Mouse (Mus musculus) hindbrain, embryonic 15.5 days (tissue): ENCODE measurements at regions not wholly inside any gene's neighbourhood (a gene's known extent, or its start where the extent isn't known, plus 50 kb on each side); places are given as distances from the start of the nearest gene placed in this dataset.

Experiments
- ATAC-seq: fragments of 200-750 bp; cut with Nextera tagmentation; 2 replicates; pipeline ENCODE4 v1.8.0; 2017; ENCODE audit warnings: low read depth, moderate number of reproducible peaks, moderate TSS enrichment; ENCODE audit not compliant: low FRiP score
- H3K27ac ChIP-seq: fragments of 300-500 bp; sonication (generic); replicated peaks from 2 replicates; pipeline ENCODE4 v1.5.1; 2015; ENCODE audit warnings: mild to moderate bottlenecking, inconsistent platforms
- H3K27me3 ChIP-seq: fragments of 300-500 bp; sonication (generic); 2 replicates; pipeline ENCODE4 v1.6.1; 2015; ENCODE audit warnings: control low read depth, inconsistent platforms
- H3K36me3 ChIP-seq: fragments of 300-500 bp; sonication (generic); 2 replicates; pipeline ENCODE4 v1.6.1; 2015; ENCODE audit warnings: control low read depth, inconsistent platforms
- H3K4me1 ChIP-seq: fragments of 300-500 bp; sonication (generic); replicated peaks from 2 replicates; pipeline ENCODE4 v1.6.1; 2015; ENCODE audit warnings: control low read depth, inconsistent platforms
- H3K4me2 ChIP-seq: fragments of 300-500 bp; sonication (generic); 2 replicates; pipeline ENCODE4 v1.6.1; 2015; ENCODE audit warnings: moderate library complexity, mild to moderate bottlenecking, inconsistent platforms
- H3K4me3 ChIP-seq: fragments of 300-500 bp; sonication (generic); 2 replicates; pipeline ENCODE4 v1.5.1; 2015; ENCODE audit warnings: mild to moderate bottlenecking, inconsistent platforms
- H3K9ac ChIP-seq: fragments of 300-500 bp; sonication (generic); 2 replicates; pipeline ENCODE4 v1.6.1; 2015; ENCODE audit warnings: inconsistent platforms
- H3K9me3 ChIP-seq: fragments of 300-500 bp; sonication (generic); 2 replicates; pipeline ENCODE4 v1.6.1; 2016; ENCODE audit warnings: control low read depth, inconsistent platforms
- WGBS: fragments of 180-500 bp; shearing (Covaris S2); methylation state at CpG from one replicate; pipeline ENCODE4 v1.1.7; 2015; 5-methylcytosine and 5-hydroxymethylcytosine counted together

GRCm38 (mm10) chr8:26688745-26689478 lies 288.2 kb upstream of the Zfp703 start:
- 65% methylated on average over 5 of the region's 5 CpGs for WGBS

GRCm38 (mm10) chr8:26689479-26690177 lies 287.5 kb upstream of the Zfp703 start:
- H3K4me1 ChIP-seq = peaks cover 22% of the 10 kb centered on the region
- no peak overlapping the region for H3K4me3 ChIP-seq
- 25% methylated on average over 10 of the region's 10 CpGs for WGBS
- no peak overlapping the region for H3K9ac ChIP-seq
- ATAC-seq = peak; percentile 74
- H3K27me3 ChIP-seq = no peaks in the 10 kb centered on the region
- no peak overlapping the region for H3K4me2 ChIP-seq
- 0 out of 2 replicates have a peak overlapping the region, but pooled peaks have one; percentile 4 for H3K27ac ChIP-seq
- H3K36me3 ChIP-seq = no peaks in the 10 kb centered on the region
- no peaks in the 10 kb centered on the region for H3K9me3 ChIP-seq

More at GRCm38 (mm10) chr8:26688745-26689478, 288.2 kb upstream of the Zfp703 start:
- Histone ChIP-seq H3K9ac (no peak overlapping the region), H3K36me3 (no peaks in the 10 kb centered on the region), H3K27me3 (no peaks in the 10 kb centered on the region), H3K4me3 (no peak overlapping the region), H3K27ac (0 out of 2 replicates have a peak overlapping the region, but pooled peaks have one; percentile 4), H3K4me2 (no peak overlapping the region), H3K9me3 (no peaks in the 10 kb centered on the region), H3K4me1 (peaks cover 22% of the 10 kb centered on the region)
- no peak for ATAC-seq

- Histone ChIP-seq H3K36me3 (no peaks in the 10 kb centered on the region), H3K9ac (no peak overlapping the region), H3K27ac (peak overlapping the region; percentile 56; the same call in 1 of the 2 replicates), H3K9me3 (no peaks in the 10 kb centered on the region), H3K4me2 (no peak overlapping the region), H3K27me3 (no peaks in the 10 kb centered on the region), H3K4me1 (peaks cover 22% of the 10 kb centered on the region), H3K4me3 (no peak overlapping the region)
- 62% methylated on average over 6 of the region's 6 CpGs for WGBS
- ATAC-seq = peak; percentile 48
Observed at GRCm38 (mm10) chr8:26690178-26690735, 286.9 kb upstream of the Zfp703 start.

GRCm38 (mm10) chr8:26697579-26698084 lies 279.5 kb upstream of the Zfp703 start:
- H3K36me3 ChIP-seq = no peaks in the 10 kb centered on the region
- H3K4me1 ChIP-seq = no peaks in the 10 kb centered on the region
- H3K4me3 ChIP-seq = no peak overlapping the region
- 93% methylated on average over 1 of the region's 4 CpGs for WGBS
- H3K27me3 ChIP-seq = 0 out of 2 replicates have a peak, but pooled peaks cover 3% of the 10 kb centered on the region
- H3K9me3 ChIP-seq = no peaks in the 10 kb centered on the region
- no peak overlapping the region for H3K27ac ChIP-seq
- no peak overlapping the region for H3K4me2 ChIP-seq
- H3K9ac ChIP-seq = no peak overlapping the region
- no peak for ATAC-seq

- no peak overlapping the region for H3K9ac ChIP-seq
- H3K9me3 ChIP-seq = no peaks in the 10 kb centered on the region
- H3K27me3 ChIP-seq = 0 out of 2 replicates have a peak, but pooled peaks cover 3% of the 10 kb centered on the region
- no peak overlapping the region for H3K4me2 ChIP-seq
- H3K27ac ChIP-seq = no peak overlapping the region
- no peaks in the 10 kb centered on the region for H3K4me1 ChIP-seq
- no peak for ATAC-seq
- WGBS = 72% methylated on average over 7 of the region's 7 CpGs
- no peaks in the 10 kb centered on the region for H3K36me3 ChIP-seq
- no peak overlapping the region for H3K4me3 ChIP-seq
Observed at GRCm38 (mm10) chr8:26698580-26698979, 278.5 kb upstream of the Zfp703 start.

GRCm38 (mm10) chr8:26706048-26706767 lies 270.9 kb upstream of the Zfp703 start:
- Histone ChIP-seq H3K9me3 (no peaks in the 10 kb centered on the region), H3K27me3 (0 out of 2 replicates have a peak, but pooled peaks cover 3% of the 10 kb centered on the region), H3K27ac (0 out of 2 replicates have a peak overlapping the region, but pooled peaks have one; percentile 11), H3K4me1 (no peaks in the 10 kb centered on the region), H3K4me3 (no peak overlapping the region), H3K9ac (no peak overlapping the region), H3K36me3 (no peaks in the 10 kb centered on the region), H3K4me2 (no peak overlapping the region)
- peak; percentile 65 for ATAC-seq
- WGBS = 43% methylated on average over 9 of the region's 9 CpGs

- Histone ChIP-seq H3K9me3 (no peaks in the 10 kb centered on the region), H3K4me1 (no peaks in the 10 kb centered on the region), H3K9ac (no peak overlapping the region), H3K27ac (0 out of 2 replicates have a peak overlapping the region, but pooled peaks have one; percentile 11), H3K4me3 (no peak overlapping the region), H3K27me3 (0 out of 2 replicates have a peak, but pooled peaks cover 3% of the 10 kb centered on the region), H3K4me2 (no peak overlapping the region), H3K36me3 (no peaks in the 10 kb centered on the region)
- WGBS = 83% methylated on average over 7 of the region's 7 CpGs
- ATAC-seq = no peak
Observed at GRCm38 (mm10) chr8:26706768-26707156, 270.4 kb upstream of the Zfp703 start.

- Histone ChIP-seq H3K27ac (no peak overlapping the region), H3K9me3 (no peaks in the 10 kb centered on the region), H3K27me3 (0 out of 2 replicates have a peak, but pooled peaks cover 3% of the 10 kb centered on the region), H3K9ac (no peak overlapping the region), H3K4me2 (no peak overlapping the region), H3K4me3 (no peak overlapping the region), H3K36me3 (no peaks in the 10 kb centered on the region), H3K4me1 (0 out of 2 replicates have a peak, but pooled peaks cover under 1% of the 10 kb centered on the region)
- no peak for ATAC-seq
- 90% methylated on average over 8 of the region's 8 CpGs for WGBS
Observed at GRCm38 (mm10) chr8:26713836-26714235, 263.3 kb upstream of the Zfp703 start.

- Histone ChIP-seq H3K4me3 (no peak overlapping the region), H3K9ac (no peak overlapping the region), H3K27ac (no peak overlapping the region), H3K36me3 (no peaks in the 10 kb centered on the region), H3K27me3 (0 out of 2 replicates have a peak, but pooled peaks cover 3% of the 10 kb centered on the region), H3K9me3 (no peaks in the 10 kb centered on the region), H3K4me1 (0 out of 2 replicates have a peak, but pooled peaks cover 3% of the 10 kb centered on the region), H3K4me2 (no peak overlapping the region)
- WGBS = 82% methylated on average over 3 of the region's 3 CpGs
- ATAC-seq = no peak
Observed at GRCm38 (mm10) chr8:26714714-26715113, 262.4 kb upstream of the Zfp703 start.

- Histone ChIP-seq H3K27ac (no peak overlapping the region), H3K36me3 (no peaks in the 10 kb centered on the region), H3K4me2 (no peak overlapping the region), H3K27me3 (0 out of 2 replicates have a peak, but pooled peaks cover 3% of the 10 kb centered on the region), H3K4me3 (no peak overlapping the region), H3K9ac (no peak overlapping the region), H3K9me3 (no peaks in the 10 kb centered on the region), H3K4me1 (0 out of 2 replicates have a peak, but pooled peaks cover 3% of the 10 kb centered on the region)
- ATAC-seq = no peak
- WGBS = 50% methylated on average over 11 of the region's 11 CpGs
Observed at GRCm38 (mm10) chr8:26718409-26719355, 258.4 kb upstream of the Zfp703 start.
